Mouse (Mus musculus) forelimb bud, embryonic 11.5 days (tissue): ENCODE data around the gene F10.
"Not testable (repeated sequence)": the region's sequence is repeated elsewhere in the genome, so short reads cannot be mapped to it uniquely, and the experiment has no call there.

ENCODE experiments used
- DNase-seq: peaks from one replicate; pipeline ENCODE4 v3.0.0-alpha.2; 2012; ENCODE audit warnings: low read depth, low spot score

F10 gene

GRCm38 (mm10) chr8:13060441-13061150 lies 23.5 kb downstream of the F10 start, which contains the start of gene Proz:
Gene Proz, plus strand, starts transcription at chr8:13060914.
- no peak for DNase-seq

- DNase-seq, result no peak
These were observed 26.0 kb downstream of the F10 start for GRCm38 (mm10) chr8:13063112-13063511.

- DNase-seq, result no peak
These were observed 36.1 kb downstream of the F10 start for GRCm38 (mm10) chr8:13073255-13073654.

- DNase-seq, result no peak
These were observed 37.9 kb downstream of the F10 start for GRCm38 (mm10) chr8:13075044-13075443.

- DNase-seq, result not testable (repeated sequence)
These were observed 38.5 kb downstream of the F10 start for GRCm38 (mm10) chr8:13075579-13075978.

GRCm38 (mm10) chr8:13077542-13077941 lies 40.4 kb downstream of the F10 start:
- no peak for DNase-seq

GRCm38 (mm10) chr8:13104691-13105086 lies 67.6 kb downstream of the F10 start:
- peak; percentile 81 for DNase-seq

GRCm38 (mm10) chr8:13105087-13105881 lies 68.2 kb downstream of the F10 start, which contains the start of the genes Pcid2 and Cul4a:
Gene Pcid2, minus strand, starts transcription at chr8:13105459.
Gene Cul4a, plus strand, starts transcription at chr8:13105621.
- peak; percentile 98 for DNase-seq

- peak; percentile 2 for DNase-seq
These were observed 68.9 kb downstream of the F10 start for GRCm38 (mm10) chr8:13105908-13106551.
